Mouse (Mus musculus): ENCODE data around the gene Tmed9. TPM values are rescaled to one million over a fixed set of nuclear protein-coding genes. Genes with fewer than 3 reads are reported as not detected.
"Not testable (repeated sequence)": the region's sequence is repeated elsewhere in the genome, so short reads cannot be mapped to it uniquely, and the experiment has no call there.

Tmed9 gene
- polyA plus RNA-seq, 1 experiment from 2014 or later = 112 TPM

DNA sequence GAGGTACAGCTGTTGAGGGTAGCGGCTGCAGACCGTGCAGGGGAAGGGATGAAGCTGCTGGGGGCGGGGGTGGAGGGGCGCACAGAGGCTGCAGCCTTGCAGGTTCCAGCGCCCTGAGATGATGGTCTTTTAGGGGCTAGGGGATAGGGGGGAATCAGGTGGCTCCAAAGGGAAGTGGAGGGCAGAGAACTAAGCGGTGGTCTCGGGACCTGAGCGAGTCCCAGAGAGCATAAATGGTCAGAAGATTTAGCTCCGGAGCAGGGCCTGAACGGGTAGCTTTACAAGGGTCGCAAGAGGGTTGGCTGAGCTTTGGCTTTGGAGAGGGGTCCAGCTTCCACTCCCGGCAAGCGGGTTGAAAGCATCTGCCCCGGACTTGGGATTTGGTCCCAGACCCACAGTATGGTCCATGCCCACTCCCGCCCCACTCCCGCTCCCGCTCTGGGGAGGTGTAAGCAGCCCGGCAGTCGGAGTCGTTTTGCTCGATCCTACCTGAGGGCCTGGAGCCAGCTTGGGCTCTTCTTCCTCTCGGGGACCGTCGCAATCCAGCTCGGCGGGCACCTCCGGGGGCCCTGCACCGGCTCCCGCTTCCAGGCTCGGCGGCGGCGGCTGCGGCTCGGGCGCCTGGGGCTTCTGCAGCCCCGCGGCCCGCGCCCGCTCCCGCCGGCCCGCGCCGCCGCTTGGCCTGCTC, 3.1 kb upstream of the Tmed9 start:
- H3K9me3 ChIP-seq = no peaks in the 10 kb centered on the region
- H3K36me3 ChIP-seq = peaks cover 17% of the 10 kb centered on the region
- WGBS = under 1% methylated on average over 31 of the region's 47 CpGs
- H3K4me3 ChIP-seq = peak overlapping the region; percentile 94
- peak overlapping the region; percentile 99 for H3K9ac ChIP-seq
- H3K4me1 ChIP-seq (replicated peaks) = peaks cover 44% of the 10 kb centered on the region
- H3K27me3 ChIP-seq = no peaks in the 10 kb centered on the region
- peak; percentile 77 for ATAC-seq (ENCODE audit: low FRiP score)
- H3K4me2 ChIP-seq = peak overlapping the region; percentile 98
- peak overlapping the region; percentile 94 for H3K27ac ChIP-seq

DNA sequence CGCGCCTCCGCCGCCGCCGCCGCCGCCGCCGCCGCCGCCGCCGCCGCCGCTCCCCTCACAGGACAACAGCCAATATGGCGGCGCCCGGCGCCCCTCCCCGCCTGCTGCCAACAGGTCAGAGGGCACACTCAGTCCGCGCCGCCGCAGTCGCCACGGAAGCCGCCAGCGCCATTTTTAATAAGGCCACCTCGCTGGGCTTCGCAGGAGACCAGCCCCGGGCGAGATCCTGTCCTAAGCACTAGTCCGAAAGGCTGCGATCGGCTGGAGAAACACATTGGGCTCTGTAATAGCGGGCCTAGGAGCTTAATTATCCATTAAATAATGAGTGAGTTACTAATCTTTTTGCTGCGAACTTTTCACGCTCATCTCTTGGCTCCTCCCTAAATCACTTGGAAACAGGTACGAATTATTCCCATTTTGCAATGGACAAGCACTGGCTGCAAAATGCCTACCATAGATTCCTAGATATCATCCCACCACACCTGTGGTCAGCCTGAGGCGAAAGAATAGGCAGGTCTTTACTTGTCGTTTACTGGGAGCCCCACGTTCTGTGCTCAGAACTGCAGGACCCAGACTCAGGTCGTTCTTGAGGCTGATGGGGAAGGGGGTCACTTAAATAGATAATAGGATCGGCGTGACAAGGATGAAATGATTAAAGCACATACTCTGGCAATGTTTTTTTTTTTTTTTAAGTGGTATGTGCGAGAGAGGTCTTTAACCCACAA, 2.3 kb upstream of the Tmed9 start, which contains the start of gene Fam193b:
TSS of gene Fam193b (minus strand) at position 94 of the 725 bp plus-strand sequence.
- Histone ChIP-seq H3K9me3 (no peaks in the 10 kb centered on the region), H3K36me3 (peaks cover 12% of the 10 kb centered on the region), H3K27me3 (no peaks in the 10 kb centered on the region), H3K9ac (peak within 1 kb of the TSS; percentile 99), H3K4me1 (replicated peaks) (peaks cover 44% of the 10 kb centered on the region), H3K27ac (peak within 1 kb of the TSS; percentile 94), H3K4me2 (peak within 1 kb of the TSS; percentile 98), H3K4me3 (peak within 1 kb of the TSS; percentile 94)
- peak; percentile 82 for ATAC-seq (ENCODE audit: low FRiP score)
- WGBS = 2% methylated on average over 44 of the region's 47 CpGs

DNA sequence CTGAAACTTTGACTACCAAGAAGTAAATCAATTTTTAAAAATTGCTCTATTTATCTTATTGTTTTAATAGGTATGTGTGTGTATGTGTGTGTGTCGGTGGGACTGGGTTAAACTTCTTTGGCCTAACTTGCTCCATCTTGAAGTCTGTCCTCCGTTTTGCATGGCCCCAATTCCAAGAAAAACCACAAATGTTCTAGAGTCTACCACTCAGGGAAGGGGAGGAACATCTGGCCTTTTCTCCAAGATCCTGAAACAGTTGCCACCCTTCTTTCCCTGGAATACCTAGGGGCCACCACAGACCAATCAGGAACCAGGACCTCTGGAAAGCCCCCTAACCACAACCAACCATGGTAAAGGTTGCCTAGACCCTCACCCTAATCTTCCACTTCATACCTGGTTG, 1.6 kb upstream of the Tmed9 start:
- H3K9me3 ChIP-seq = no peaks in the 10 kb centered on the region
- peaks cover 40% of the 10 kb centered on the region for H3K4me1 ChIP-seq (replicated peaks)
- peak overlapping the region; percentile 98 for H3K4me2 ChIP-seq
- H3K9ac ChIP-seq = no peak overlapping the region
- H3K36me3 ChIP-seq = peaks cover 7% of the 10 kb centered on the region
- no peak for ATAC-seq (ENCODE audit: low FRiP score)
- H3K27ac ChIP-seq = no peak overlapping the region
- 81% methylated on average over 2 of the region's 2 CpGs for WGBS
- no peaks in the 10 kb centered on the region for H3K27me3 ChIP-seq
- 0 out of 2 replicates have a peak overlapping the region, but pooled peaks have one; percentile 94 for H3K4me3 ChIP-seq

DNA sequence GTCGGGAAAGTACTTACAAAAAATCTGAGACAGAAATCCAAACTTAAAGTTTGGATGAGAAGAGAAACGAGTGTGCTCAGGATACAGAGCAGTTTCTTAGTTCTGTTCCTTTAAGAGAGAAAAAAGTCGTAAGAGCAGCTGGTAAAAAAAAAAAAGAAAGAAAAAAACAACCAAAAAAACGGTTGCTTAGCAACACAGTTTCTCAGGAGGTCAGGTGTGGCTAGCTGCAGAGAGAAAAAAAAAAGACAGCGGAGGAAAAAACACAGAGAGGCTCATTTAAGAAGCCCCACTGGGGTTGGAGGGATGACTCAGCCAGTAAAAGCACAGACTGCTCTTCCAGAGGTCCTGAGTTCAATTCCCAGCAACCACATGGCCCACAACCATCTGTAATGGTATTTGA, 789 bp downstream of the Tmed9 start:
- Histone ChIP-seq H3K36me3 (no peaks in the 10 kb centered on the region), H3K4me3 (no peak overlapping the region), H3K4me1 (replicated peaks) (peaks cover 17% of the 10 kb centered on the region), H3K27me3 (no peaks in the 10 kb centered on the region), H3K9ac (no peak overlapping the region), H3K4me2 (no peak overlapping the region), H3K9me3 (no peaks in the 10 kb centered on the region), H3K27ac (no peak overlapping the region)
- WGBS = 74% methylated on average over 5 of the region's 5 CpGs
- ATAC-seq (ENCODE audit: low FRiP score) = no peak

DNA sequence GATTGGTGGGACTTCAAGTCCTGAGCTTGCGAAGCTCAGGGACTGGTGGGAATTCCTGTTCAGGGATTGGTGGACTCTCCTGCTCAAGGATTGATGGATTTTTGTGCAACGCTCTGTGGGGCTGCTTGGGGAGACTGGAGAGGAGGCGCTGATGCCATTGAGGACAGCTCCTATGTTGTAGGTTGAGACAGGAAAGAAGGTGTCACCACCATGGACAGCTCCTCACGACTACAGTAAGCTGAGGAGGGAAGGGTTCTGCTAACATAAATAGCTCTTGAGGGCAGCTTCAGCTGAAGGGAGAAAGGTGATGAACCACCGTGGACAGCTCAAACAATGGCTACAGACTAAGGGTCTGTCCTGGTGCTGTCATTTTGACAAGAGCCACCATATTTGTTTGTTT, 2.4 kb downstream of the Tmed9 start:
- no peak overlapping the region for H3K4me2 ChIP-seq
- ATAC-seq (ENCODE audit: low FRiP score) = no peak
- H3K4me1 ChIP-seq (replicated peaks) = peaks cover 9% of the 10 kb centered on the region
- no peak overlapping the region for H3K9ac ChIP-seq
- no peak overlapping the region for H3K27ac ChIP-seq
- no peaks in the 10 kb centered on the region for H3K36me3 ChIP-seq
- 65% methylated on average over 5 of the region's 5 CpGs for WGBS
- no peak overlapping the region for H3K4me3 ChIP-seq
- no peaks in the 10 kb centered on the region for H3K9me3 ChIP-seq
- H3K27me3 ChIP-seq = no peaks in the 10 kb centered on the region

DNA sequence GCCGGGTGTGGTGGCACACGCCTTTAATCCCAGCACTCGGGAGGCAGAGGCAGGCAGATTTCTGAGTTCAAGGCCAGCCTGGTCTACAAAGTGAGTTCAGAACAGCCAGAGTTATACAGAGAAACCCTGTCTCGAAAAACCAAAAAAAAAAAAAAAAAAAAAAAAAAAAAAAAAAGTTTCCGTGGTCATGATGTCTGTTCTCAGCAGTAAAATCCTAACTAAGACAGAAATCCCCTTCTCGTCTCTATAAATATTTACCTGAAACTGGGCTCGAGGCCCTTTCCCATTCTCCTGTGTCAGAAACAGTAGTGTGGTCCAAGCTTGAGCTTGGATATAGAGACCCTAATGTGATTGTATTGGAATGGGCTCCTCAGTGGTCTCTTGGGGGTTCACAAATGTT, 3.3 kb downstream of the Tmed9 start:
- H3K9ac ChIP-seq; H3K27ac ChIP-seq; H3K4me1 ChIP-seq (replicated peaks); H3K4me2 ChIP-seq; H3K9me3 ChIP-seq; H3K27me3 ChIP-seq; H3K4me3 ChIP-seq; ATAC-seq (ENCODE audit: low FRiP score); H3K36me3 ChIP-seq: not testable (repeated sequence)
- 96% methylated on average over 7 of the region's 7 CpGs for WGBS

DNA sequence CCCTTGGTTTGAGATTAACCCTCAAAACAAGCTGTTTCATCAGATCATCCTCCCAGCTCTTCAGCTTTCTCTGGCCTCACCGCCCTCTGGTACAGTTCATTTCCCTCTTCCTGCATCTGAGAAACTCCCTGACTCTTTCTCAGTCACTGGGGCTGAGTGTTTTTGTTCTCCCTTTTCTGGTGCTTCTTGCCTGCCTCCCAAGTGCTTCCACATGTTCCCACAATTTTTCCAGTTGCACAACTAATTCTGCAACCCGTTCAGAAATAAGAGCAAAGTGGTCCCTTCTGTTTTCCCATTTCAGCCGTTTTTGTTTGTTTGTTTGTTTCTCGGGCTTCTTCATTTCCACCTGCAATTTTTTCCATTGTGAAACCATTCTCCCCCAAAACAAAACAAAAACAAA, 4.6 kb downstream of the Tmed9 start:
- 87% methylated on average over 4 of the region's 4 CpGs for WGBS
- Histone ChIP-seq H3K36me3 (no peaks in the 10 kb centered on the region), H3K27me3 (no peaks in the 10 kb centered on the region), H3K9ac (no peak overlapping the region), H3K27ac (no peak overlapping the region), H3K4me2 (no peak overlapping the region), H3K4me3 (no peak overlapping the region), H3K9me3 (no peaks in the 10 kb centered on the region), H3K4me1 (replicated peaks) (no peaks in the 10 kb centered on the region)
- ATAC-seq (ENCODE audit: low FRiP score) = no peak

DNA sequence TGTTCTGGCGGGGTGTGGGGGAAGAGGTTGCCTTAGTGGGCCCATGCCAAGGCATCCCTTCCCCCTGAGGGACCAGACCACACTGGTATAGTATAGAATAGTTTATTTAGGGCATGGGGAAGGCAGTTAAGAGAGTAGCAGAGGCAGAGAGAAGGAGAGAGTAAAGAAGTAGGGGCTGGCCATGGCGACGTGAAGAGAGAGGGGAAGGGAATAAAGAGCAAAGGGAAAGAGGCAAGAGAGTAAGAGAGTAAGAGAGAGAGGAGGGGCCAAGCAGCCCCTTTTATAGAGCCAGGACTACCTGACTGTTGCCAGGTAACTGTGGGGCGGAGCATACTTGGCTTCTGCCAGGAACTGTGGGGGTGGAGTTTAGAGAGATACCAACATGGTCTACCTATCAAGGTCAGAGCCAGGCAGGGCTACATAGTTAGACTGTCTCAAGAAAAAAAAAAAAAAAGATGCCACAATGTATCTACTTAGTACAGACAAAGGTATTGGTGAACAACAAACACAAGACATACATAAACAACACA, 18.5 kb downstream of the Tmed9 start:
- no peak overlapping the region for H3K9ac ChIP-seq
- no peak for ATAC-seq (ENCODE audit: low FRiP score)
- 79% methylated on average over 4 of the region's 4 CpGs for WGBS
- H3K4me1 ChIP-seq (replicated peaks) = peaks cover 14% of the 10 kb centered on the region
- H3K4me3 ChIP-seq = no peak overlapping the region; the same call in 1 of the 2 replicates
- no peak overlapping the region for H3K27ac ChIP-seq
- H3K4me2 ChIP-seq = no peak overlapping the region
- H3K9me3 ChIP-seq = no peaks in the 10 kb centered on the region
- H3K36me3 ChIP-seq = peaks cover 25% of the 10 kb centered on the region
- peaks cover 17% of the 10 kb centered on the region for H3K27me3 ChIP-seq

DNA sequence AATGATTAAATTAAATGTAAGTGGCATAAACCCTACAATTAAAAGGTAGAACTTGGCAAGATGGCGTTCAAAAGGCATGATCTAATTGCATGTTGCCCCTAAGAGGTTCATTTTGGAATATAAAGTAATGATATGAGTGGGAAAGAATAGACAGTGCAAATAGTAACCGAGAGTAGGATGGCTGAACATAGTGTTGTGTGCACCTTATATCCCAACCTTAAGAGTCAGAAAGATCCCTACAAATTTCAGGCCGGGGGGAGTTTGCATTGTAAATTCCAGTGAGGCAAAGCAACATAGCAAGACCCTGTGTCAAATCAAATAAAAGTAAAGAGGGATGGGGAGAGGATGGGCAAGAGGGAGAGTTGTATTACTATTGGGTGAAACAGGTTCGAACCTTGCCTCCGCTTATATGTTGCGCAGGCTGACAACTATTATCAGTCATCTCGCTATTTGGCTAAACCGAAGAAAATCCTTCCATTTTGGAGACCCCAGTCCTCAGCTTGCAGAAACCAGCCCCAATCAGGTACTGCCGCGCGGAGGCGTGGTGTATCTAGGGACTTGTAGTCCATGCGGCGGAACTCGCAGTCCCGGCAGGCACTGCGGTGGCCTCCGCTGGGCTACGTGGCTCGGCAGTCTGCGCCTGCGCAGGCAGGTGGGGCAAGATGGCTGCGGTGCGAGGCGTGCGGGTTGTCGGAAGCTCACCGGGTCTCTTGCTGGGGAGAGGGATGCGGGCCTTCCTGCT, 19.2 kb downstream of the Tmed9 start:
- peaks cover 31% of the 10 kb centered on the region for H3K36me3 ChIP-seq
- peaks cover 17% of the 10 kb centered on the region for H3K27me3 ChIP-seq
- ATAC-seq (ENCODE audit: low FRiP score) = peak; percentile 98
- 4% methylated on average over 29 of the region's 29 CpGs for WGBS
- H3K9me3 ChIP-seq = no peaks in the 10 kb centered on the region
- peaks cover 14% of the 10 kb centered on the region for H3K4me1 ChIP-seq (replicated peaks)
- peak overlapping the region; percentile 81 for H3K4me2 ChIP-seq
- peak overlapping the region; percentile 91 for H3K9ac ChIP-seq
- H3K27ac ChIP-seq = peak overlapping the region; percentile 83
- H3K4me3 ChIP-seq = peak overlapping the region; percentile 80

DNA sequence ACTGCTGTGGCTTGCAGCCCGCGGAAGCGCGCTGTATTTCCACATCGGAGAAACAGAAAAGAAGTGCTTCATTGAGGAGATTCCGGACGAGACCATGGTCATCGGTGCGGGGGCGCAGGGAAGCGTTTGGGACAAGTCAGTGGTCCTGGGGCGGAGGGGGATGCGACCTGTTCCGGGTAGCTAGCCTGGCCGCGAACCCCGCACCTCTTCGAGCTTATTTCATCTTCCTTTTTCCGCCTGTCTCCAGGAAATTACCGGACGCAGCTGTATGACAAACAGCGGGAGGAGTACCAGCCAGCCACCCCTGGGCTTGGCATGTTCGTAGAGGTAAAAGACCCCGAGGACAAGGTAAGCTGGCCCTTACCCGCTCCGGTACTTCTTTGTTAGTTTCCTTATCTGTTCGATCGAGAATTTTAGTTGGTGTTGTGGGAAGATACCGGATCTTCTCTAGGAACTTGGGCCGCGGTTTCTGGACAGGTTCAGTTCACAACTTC, 19.8 kb downstream of the Tmed9 start:
- Histone ChIP-seq H3K9ac (peak overlapping the region; percentile 91), H3K27ac (peak overlapping the region; percentile 82), H3K27me3 (peaks cover 17% of the 10 kb centered on the region), H3K4me2 (peak overlapping the region; percentile 81), H3K9me3 (no peaks in the 10 kb centered on the region), H3K4me1 (replicated peaks) (peaks cover 14% of the 10 kb centered on the region), H3K4me3 (peak overlapping the region; percentile 80), H3K36me3 (peaks cover 37% of the 10 kb centered on the region)
- under 1% methylated on average over 31 of the region's 31 CpGs for WGBS
- peak; percentile 46 for ATAC-seq (ENCODE audit: low FRiP score)

DNA sequence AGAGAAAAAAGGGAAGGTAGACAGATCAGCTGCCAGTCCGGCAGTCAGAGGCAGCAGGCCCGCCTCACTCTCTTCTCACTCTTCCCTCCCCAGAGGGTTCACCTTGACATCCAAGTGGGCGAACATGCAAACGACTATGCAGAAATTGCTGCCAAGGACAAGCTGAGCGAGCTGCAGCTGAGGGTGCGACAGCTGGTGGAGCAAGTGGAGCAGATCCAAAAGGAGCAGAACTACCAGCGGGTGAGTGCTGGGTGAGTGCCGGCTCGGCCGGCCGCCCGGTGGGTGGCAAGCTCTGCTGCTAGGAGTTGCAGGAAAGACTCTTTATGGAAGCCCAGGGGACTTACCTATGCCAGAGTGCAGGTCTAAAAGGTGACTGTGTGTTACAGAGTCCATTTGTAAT, 21.8 kb downstream of the Tmed9 start:
- Histone ChIP-seq H3K36me3 (peaks cover 39% of the 10 kb centered on the region), H3K4me2 (no peak overlapping the region), H3K27ac (no peak overlapping the region), H3K9me3 (no peaks in the 10 kb centered on the region), H3K4me3 (no peak overlapping the region), H3K9ac (no peak overlapping the region), H3K4me1 (replicated peaks) (peaks cover 21% of the 10 kb centered on the region), H3K27me3 (peaks cover 10% of the 10 kb centered on the region)
- no peak for ATAC-seq (ENCODE audit: low FRiP score)
- WGBS = 85% methylated on average over 12 of the region's 12 CpGs

DNA sequence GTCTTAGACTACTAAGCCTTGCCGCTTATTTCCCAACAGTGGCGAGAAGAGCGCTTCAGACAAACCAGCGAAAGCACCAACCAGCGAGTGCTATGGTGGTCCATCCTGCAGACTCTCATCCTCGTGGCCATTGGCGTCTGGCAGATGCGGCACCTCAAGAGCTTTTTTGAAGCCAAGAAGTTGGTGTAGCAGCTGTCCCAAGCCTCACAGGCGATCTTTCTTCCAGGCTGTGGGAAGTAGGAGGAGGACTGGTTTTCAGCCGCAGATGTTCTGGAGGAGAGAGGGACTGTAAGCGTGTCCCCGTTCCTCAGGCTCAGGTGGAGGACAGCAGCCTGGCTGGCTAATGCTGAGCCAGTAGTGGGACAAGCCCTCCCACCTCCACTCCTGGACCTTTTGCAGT, 23.3 kb downstream of the Tmed9 start:
- no peak overlapping the region for H3K4me2 ChIP-seq
- H3K36me3 ChIP-seq = peaks cover 39% of the 10 kb centered on the region
- no peak for ATAC-seq (ENCODE audit: low FRiP score)
- no peak overlapping the region for H3K4me3 ChIP-seq
- no peak overlapping the region for H3K9ac ChIP-seq
- 98% methylated on average over 12 of the region's 12 CpGs for WGBS
- H3K27me3 ChIP-seq = peaks cover under 1% of the 10 kb centered on the region; the same call in 1 of the 2 replicates
- no peak overlapping the region for H3K27ac ChIP-seq
- H3K9me3 ChIP-seq = no peaks in the 10 kb centered on the region
- peaks cover 31% of the 10 kb centered on the region for H3K4me1 ChIP-seq (replicated peaks)

Data from hindbrain, embryonic 13.5 days (tissue).